Mouse (Mus musculus): ENCODE data around the gene Fuca1. TPM values are rescaled to one million over a fixed set of nuclear protein-coding genes. Genes with fewer than 3 reads are reported as not detected.

The Fuca1 gene
- polyA plus RNA-seq, 1 experiment from 2014 or later: 50.7 TPM

- peaks cover 54% of the 10 kb centered on the region for H3K36me3 ChIP-seq (replicated peaks; ENCODE audit: insufficient read depth, low read length)
- H3K27me3 ChIP-seq (ENCODE audit: insufficient read depth, low read length): no peaks in the 10 kb centered on the region
- peak; percentile 75 for TF ChIP-seq EP300 (IDR thresholded peaks at IDR 0.05; ENCODE audit: low read depth)
- TF ChIP-seq CTCF (IDR thresholded peaks at IDR 0.05; ENCODE audit: low read depth): no peak
- peak overlapping the region; percentile 2; the same call in 1 of the 2 replicates for H3K4me2 ChIP-seq (ENCODE audit: low read depth, low read length)
- no peak overlapping the region for H3K9ac ChIP-seq (replicated peaks)
- no peak overlapping the region for H3K4me3 ChIP-seq (ENCODE audit: low read depth, low read length)
- peak overlapping the region; percentile 95 for H3K27ac ChIP-seq (ENCODE audit: low read depth)
- peak; percentile 80 for DNase-seq
- ATAC-seq: peak; percentile 85
- H3K9me3 ChIP-seq (ENCODE audit: low read length): no peaks in the 10 kb centered on the region
- WGBS (ENCODE audit: insufficient replicate concordance): 64% methylated on average over 8 of the region's 8 CpGs
- H3K4me1 ChIP-seq (ENCODE audit: insufficient read depth): peaks cover 18% of the 10 kb centered on the region
Measured at GRCm38 (mm10) chr4:135958354-135958753, 37.8 kb downstream of the Fuca1 start.

GRCm38 (mm10) chr4:135960717-135961116 is 40.2 kb downstream of the Fuca1 start:
- 31% methylated on average over 5 of the region's 5 CpGs for WGBS (ENCODE audit: insufficient replicate concordance)
- TF ChIP-seq EP300 (IDR thresholded peaks at IDR 0.05; ENCODE audit: low read depth) (no peak), CTCF (IDR thresholded peaks at IDR 0.05; ENCODE audit: low read depth) (peak; percentile 98)
- Histone ChIP-seq H3K27me3 (ENCODE audit: insufficient read depth, low read length) (no peaks in the 10 kb centered on the region), H3K4me2 (ENCODE audit: low read depth, low read length) (no peak overlapping the region), H3K9me3 (ENCODE audit: low read length) (no peaks in the 10 kb centered on the region), H3K27ac (ENCODE audit: low read depth) (0 out of 2 replicates have a peak overlapping the region, but pooled peaks have one; percentile 95), H3K4me1 (ENCODE audit: insufficient read depth) (peaks cover 30% of the 10 kb centered on the region), H3K4me3 (ENCODE audit: low read depth, low read length) (no peak overlapping the region), H3K9ac (replicated peaks) (no peak overlapping the region), H3K36me3 (replicated peaks; ENCODE audit: insufficient read depth, low read length) (peaks cover 43% of the 10 kb centered on the region)
- peak; percentile 92 for DNase-seq
- ATAC-seq: no peak

GRCm38 (mm10) chr4:135961709-135962108 is 41.2 kb downstream of the Fuca1 start:
- Histone ChIP-seq H3K4me2 (ENCODE audit: low read depth, low read length) (no peak overlapping the region), H3K4me3 (ENCODE audit: low read depth, low read length) (no peak overlapping the region), H3K9me3 (ENCODE audit: low read length) (no peaks in the 10 kb centered on the region), H3K27ac (ENCODE audit: low read depth) (no peak overlapping the region), H3K36me3 (replicated peaks; ENCODE audit: insufficient read depth, low read length) (peaks cover 43% of the 10 kb centered on the region), H3K27me3 (ENCODE audit: insufficient read depth, low read length) (no peaks in the 10 kb centered on the region), H3K4me1 (ENCODE audit: insufficient read depth) (peaks cover 30% of the 10 kb centered on the region), H3K9ac (replicated peaks) (no peak overlapping the region)
- no peak for DNase-seq
- TF ChIP-seq EP300 (IDR thresholded peaks at IDR 0.05; ENCODE audit: low read depth): no peak
- no peak for TF ChIP-seq CTCF (IDR thresholded peaks at IDR 0.05; ENCODE audit: low read depth)
- ATAC-seq: no peak
- 86% methylated on average over 5 of the region's 5 CpGs for WGBS (ENCODE audit: insufficient replicate concordance)

GRCm38 (mm10) chr4:135962198-135962597 is 41.7 kb downstream of the Fuca1 start:
- DNase-seq: no peak
- H3K9ac ChIP-seq (replicated peaks): no peak overlapping the region; the same call in 1 of the 2 replicates
- no peaks in the 10 kb centered on the region for H3K27me3 ChIP-seq (ENCODE audit: insufficient read depth, low read length)

GRCm38 (mm10) chr4:135962946-135963345 is 42.4 kb downstream of the Fuca1 start:
- Histone ChIP-seq H3K36me3 (replicated peaks; ENCODE audit: insufficient read depth, low read length) (peaks cover 49% of the 10 kb centered on the region), H3K27ac (ENCODE audit: low read depth) (peak overlapping the region; percentile 93), H3K9me3 (ENCODE audit: low read length) (no peaks in the 10 kb centered on the region), H3K4me1 (ENCODE audit: insufficient read depth) (peaks cover 26% of the 10 kb centered on the region), H3K9ac (replicated peaks) (peak overlapping the region; percentile 79), H3K4me2 (ENCODE audit: low read depth, low read length) (peak overlapping the region; percentile 100), H3K4me3 (ENCODE audit: low read depth, low read length) (peak overlapping the region; percentile 72), H3K27me3 (ENCODE audit: insufficient read depth, low read length) (no peaks in the 10 kb centered on the region)
- DNase-seq (no peak), ATAC-seq (peak; percentile 1; the same call in 1 of the 2 replicates)
- no peak for TF ChIP-seq CTCF (IDR thresholded peaks at IDR 0.05; ENCODE audit: low read depth)
- no peak for TF ChIP-seq EP300 (IDR thresholded peaks at IDR 0.05; ENCODE audit: low read depth)
- WGBS (ENCODE audit: insufficient replicate concordance): 7% methylated on average over 15 of the region's 15 CpGs

More at GRCm38 (mm10) chr4:135962198-135962597, 41.7 kb downstream of the Fuca1 start:
- H3K9me3 ChIP-seq (ENCODE audit: low read length): no peaks in the 10 kb centered on the region
- 85% methylated on average over 7 of the region's 7 CpGs for WGBS (ENCODE audit: insufficient replicate concordance)
- H3K4me2 ChIP-seq (ENCODE audit: low read depth, low read length): peak overlapping the region; percentile 100; the same call in 1 of the 2 replicates
- ATAC-seq: no peak
- H3K4me3 ChIP-seq (ENCODE audit: low read depth, low read length): no peak overlapping the region
- H3K4me1 ChIP-seq (ENCODE audit: insufficient read depth): peaks cover 30% of the 10 kb centered on the region
- peak overlapping the region; percentile 93; the same call in 1 of the 2 replicates for H3K27ac ChIP-seq (ENCODE audit: low read depth)
- TF ChIP-seq CTCF (IDR thresholded peaks at IDR 0.05; ENCODE audit: low read depth) (no peak), EP300 (IDR thresholded peaks at IDR 0.05; ENCODE audit: low read depth) (no peak)
- H3K36me3 ChIP-seq (replicated peaks; ENCODE audit: insufficient read depth, low read length): peaks cover 47% of the 10 kb centered on the region

GRCm38 (mm10) chr4:135963457-135964193 is 43.1 kb downstream of the Fuca1 start, which contains the start of gene Gale:
Gale (plus strand) TSS chr4:135963727.
- 1% methylated on average over 53 of the region's 56 CpGs for WGBS (ENCODE audit: insufficient replicate concordance)
- ATAC-seq: peak; percentile 88
- TF ChIP-seq EP300 (IDR thresholded peaks at IDR 0.05; ENCODE audit: low read depth): peak; percentile 87
- no peak for TF ChIP-seq CTCF (IDR thresholded peaks at IDR 0.05; ENCODE audit: low read depth)
- peak; percentile 98 for DNase-seq
- peaks cover 23% of the 10 kb centered on the region for H3K4me1 ChIP-seq (ENCODE audit: insufficient read depth)
- H3K36me3 ChIP-seq (replicated peaks; ENCODE audit: insufficient read depth, low read length): peaks cover 51% of the 10 kb centered on the region
- H3K4me3 ChIP-seq (ENCODE audit: low read depth, low read length): peak within 1 kb of the TSS; percentile 72
- no peaks in the 10 kb centered on the region for H3K9me3 ChIP-seq (ENCODE audit: low read length)
- H3K27me3 ChIP-seq (ENCODE audit: insufficient read depth, low read length): no peaks in the 10 kb centered on the region
- H3K4me2 ChIP-seq (ENCODE audit: low read depth, low read length): peak within 1 kb of the TSS; percentile 100
- peak within 1 kb of the TSS; percentile 93 for H3K27ac ChIP-seq (ENCODE audit: low read depth)
- H3K9ac ChIP-seq (replicated peaks): peak within 1 kb of the TSS; percentile 79
